Mouse (Mus musculus) hindbrain, embryonic 12.5 days (tissue): ENCODE measurements around the gene Gm5767. TPM values are rescaled to one million over a fixed set of nuclear protein-coding genes. Genes with fewer than 3 reads are reported as not detected.
"Not testable (repeated sequence)": the region's sequence is repeated elsewhere in the genome, so short reads cannot be mapped to it uniquely, and the experiment has no call there.

Experiments used
- ATAC-seq: fragments of 200-750 bp; cut with Nextera tagmentation; 2 replicates; pipeline ENCODE4 v1.8.0; 2017; ENCODE audit warnings: moderate TSS enrichment; ENCODE audit not compliant: low FRiP score
- H3K27ac ChIP-seq: fragments of 300-500 bp; sonication (generic); 2 replicates; pipeline ENCODE4 v1.5.1; 2016; ENCODE audit warnings: mild to moderate bottlenecking
- H3K27me3 ChIP-seq: fragments of 300-500 bp; sonication (generic); 2 replicates; pipeline ENCODE4 v1.6.1; 2016; ENCODE audit warnings: mild to moderate bottlenecking
- H3K36me3 ChIP-seq: fragments of 300-500 bp; sonication (generic); 2 replicates; pipeline ENCODE4 v1.6.1; 2016; ENCODE audit warnings: mild to moderate bottlenecking
- H3K4me1 ChIP-seq: fragments of 300-500 bp; sonication (generic); 2 replicates; pipeline ENCODE4 v1.6.1; 2016
- H3K4me2 ChIP-seq: fragments of 300-500 bp; sonication (generic); replicated peaks from 2 replicates; pipeline ENCODE4 v1.6.1; 2016; ENCODE audit warnings: mild to moderate bottlenecking
- H3K4me3 ChIP-seq: fragments of 300-500 bp; sonication (generic); 2 replicates; pipeline ENCODE4 v1.5.1; 2016; ENCODE audit warnings: mild to moderate bottlenecking
- H3K9ac ChIP-seq: fragments of 300-500 bp; sonication (generic); 2 replicates; pipeline ENCODE4 v1.6.1; 2016; ENCODE audit warnings: mild to moderate bottlenecking, moderate library complexity
- H3K9me3 ChIP-seq: fragments of 300-500 bp; sonication (generic); replicated peaks from 2 replicates; pipeline ENCODE4 v1.6.1; 2016; ENCODE audit warnings: mild to moderate bottlenecking
- WGBS: fragments of 180-500 bp; shearing (Covaris S2); methylation state at CpG from one replicate; pipeline ENCODE4 v1.1.7; 2016; 5-methylcytosine and 5-hydroxymethylcytosine counted together
- polyA plus RNA-seq: library from polyadenylated mRNA; unstranded; fragments of >200 nt; fragmentation: Nextera tagmentation; extraction: Ambion mirVana; gene quantifications from 2 replicates; pipeline ENCODE4 v1.2.1, GENCODE M21; 2016

Gene Gm5767
- polyA plus RNA-seq, 1 experiment from 2014 or later: not detected

DNA sequence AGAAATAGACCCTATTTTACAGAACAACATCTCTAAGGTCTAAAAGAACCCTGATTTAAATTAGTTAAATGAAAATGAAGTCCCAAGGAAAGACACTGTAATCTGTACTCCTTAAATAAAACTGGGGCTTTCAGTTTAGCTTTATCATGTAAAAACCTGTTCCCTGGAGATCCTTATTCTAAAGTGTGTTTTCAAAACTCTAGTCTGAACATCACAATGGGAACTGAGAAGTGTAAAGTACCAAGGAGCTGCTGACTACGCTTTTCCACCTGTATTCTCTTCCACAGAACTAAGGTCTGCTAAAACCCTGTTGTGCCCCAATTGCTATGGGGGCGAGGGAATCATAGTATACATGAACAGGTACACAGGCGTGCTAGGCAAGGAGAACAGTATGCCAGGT lies 43.5 kb downstream of the Gm5767 start:
- peaks cover 12% of the 10 kb centered on the region for H3K4me1 ChIP-seq
- H3K27me3 ChIP-seq: no peaks in the 10 kb centered on the region
- ATAC-seq: no peak
- H3K4me3 ChIP-seq: no peak overlapping the region
- no peaks in the 10 kb centered on the region for H3K9me3 ChIP-seq
- H3K4me2 ChIP-seq: no peak overlapping the region
- no peak overlapping the region for H3K9ac ChIP-seq
- H3K27ac ChIP-seq: no peak overlapping the region
- WGBS: 95% methylated on average over 3 of the region's 3 CpGs
- H3K36me3 ChIP-seq: no peaks in the 10 kb centered on the region

DNA sequence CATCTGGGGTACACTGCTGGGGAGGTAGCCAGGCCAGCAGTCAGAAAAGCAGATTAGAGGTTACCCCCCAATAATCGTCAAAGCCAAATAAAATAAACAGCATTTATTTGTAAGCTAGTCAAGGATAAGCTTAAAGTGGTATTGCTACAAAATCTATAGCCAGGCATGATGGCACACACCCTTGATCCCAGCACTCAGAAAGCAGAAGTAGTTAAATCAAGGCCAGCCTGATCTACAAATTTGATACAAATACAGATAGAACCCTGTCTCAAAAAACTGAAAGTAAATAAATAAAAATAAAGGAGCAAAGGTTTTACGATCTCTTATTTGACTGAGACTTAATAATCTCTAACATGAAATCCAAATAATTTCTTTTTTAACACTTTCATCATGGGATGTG lies 45.2 kb downstream of the Gm5767 start:
- Histone ChIP-seq H3K36me3 (no peaks in the 10 kb centered on the region), H3K27ac (no peak overlapping the region), H3K9me3 (no peaks in the 10 kb centered on the region), H3K4me1 (peaks cover 9% of the 10 kb centered on the region), H3K27me3 (no peaks in the 10 kb centered on the region), H3K9ac (no peak overlapping the region), H3K4me2 (no peak overlapping the region), H3K4me3 (no peak overlapping the region)
- ATAC-seq: no peak
- WGBS: 98% methylated on average over 2 of the region's 2 CpGs

DNA sequence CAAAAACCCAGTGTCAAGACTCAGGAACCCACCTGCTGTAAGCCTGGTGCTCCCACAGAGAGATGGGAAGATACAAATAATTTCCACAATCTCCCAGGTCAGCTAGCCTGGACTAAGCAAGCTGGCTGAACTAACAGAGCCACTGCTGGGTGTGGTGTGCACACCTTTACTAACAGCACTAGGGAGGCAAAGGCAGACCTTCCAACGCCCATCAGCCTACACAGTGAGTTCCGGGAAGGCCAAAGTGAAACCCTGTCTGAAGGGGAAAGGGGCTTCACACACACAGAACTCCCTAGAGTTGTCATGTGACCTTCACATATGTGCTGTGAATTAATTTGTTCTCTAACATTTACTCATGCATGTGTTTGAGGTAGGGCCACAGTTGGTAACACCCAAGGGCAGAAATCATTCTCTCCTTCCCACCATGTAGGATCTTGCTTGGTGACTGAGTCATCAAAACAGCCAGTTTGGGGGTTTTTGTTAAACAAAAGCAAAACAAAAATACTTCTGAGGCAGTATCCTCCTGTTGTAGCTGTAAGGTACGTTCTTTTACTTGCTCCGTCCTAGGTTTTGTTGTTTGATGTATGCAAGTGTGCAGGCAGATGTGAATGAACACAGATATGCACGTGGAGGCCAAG lies 47.7 kb downstream of the Gm5767 start:
- Histone ChIP-seq H3K27me3 (no peaks in the 10 kb centered on the region), H3K9ac (no peak overlapping the region), H3K36me3 (no peaks in the 10 kb centered on the region), H3K27ac (no peak overlapping the region), H3K4me1 (peaks cover 13% of the 10 kb centered on the region), H3K4me2 (no peak overlapping the region), H3K4me3 (no peak overlapping the region), H3K9me3 (no peaks in the 10 kb centered on the region)
- ATAC-seq: no peak
- WGBS: 85% methylated on average over 5 of the region's 5 CpGs

DNA sequence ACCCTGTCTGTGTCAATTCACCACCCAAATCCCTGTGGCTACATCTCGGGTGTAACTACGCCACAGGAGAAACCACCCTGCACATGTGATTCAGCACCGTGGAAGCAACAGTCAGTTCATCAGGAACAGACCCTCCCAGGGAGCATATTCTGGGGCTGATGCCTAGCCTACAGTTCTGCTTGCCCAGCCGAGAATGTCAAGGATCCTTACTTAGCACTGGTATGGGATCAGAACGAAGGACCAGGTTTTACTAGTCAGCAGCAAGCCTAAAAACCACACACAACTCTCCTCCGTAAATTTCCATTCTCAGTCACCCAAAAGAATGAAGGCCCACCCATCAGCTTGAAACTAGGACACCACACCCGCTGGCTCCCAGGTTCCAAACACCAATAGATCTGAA lies 51.1 kb downstream of the Gm5767 start:
- Histone ChIP-seq H3K9ac (no peak overlapping the region), H3K4me1 (peaks cover 34% of the 10 kb centered on the region), H3K4me2 (no peak overlapping the region), H3K36me3 (no peaks in the 10 kb centered on the region), H3K9me3 (no peaks in the 10 kb centered on the region), H3K4me3 (no peak overlapping the region), H3K27me3 (no peaks in the 10 kb centered on the region), H3K27ac (no peak overlapping the region)
- 88% methylated on average over 7 of the region's 7 CpGs for WGBS
- ATAC-seq: no peak

DNA sequence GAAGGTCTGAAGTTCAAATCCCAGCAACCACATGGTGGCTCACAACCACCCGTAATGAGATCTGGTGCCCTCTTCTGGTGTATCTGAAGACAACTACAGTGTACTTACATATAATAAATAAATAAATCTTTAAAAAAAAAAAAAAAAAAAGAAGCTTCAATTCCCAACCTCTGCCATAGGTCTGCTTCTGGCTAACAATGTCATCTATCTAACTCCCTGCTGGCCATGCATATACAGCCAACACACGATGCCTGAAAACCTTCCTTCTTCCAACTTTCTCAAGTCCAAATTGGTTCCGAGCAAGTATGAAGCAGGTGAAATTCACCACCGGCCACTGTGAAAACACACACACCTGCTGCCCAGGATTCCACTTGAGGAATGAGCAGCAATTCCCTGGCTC lies 51.9 kb downstream of the Gm5767 start:
- H3K9ac ChIP-seq, H3K36me3 ChIP-seq, H3K27me3 ChIP-seq, H3K4me3 ChIP-seq, ATAC-seq, H3K9me3 ChIP-seq, H3K4me2 ChIP-seq, H3K27ac ChIP-seq: not testable (repeated sequence)
- peaks cover 41% of the 10 kb centered on the region for H3K4me1 ChIP-seq
- 87% methylated on average over 3 of the region's 4 CpGs for WGBS

Other genes starting within 250 kb of the Gm5767 start
- 20.3 and 22.6 TPM in 2 replicates for gene Mettl22, start 210.0 kb upstream of the Gm5767 start, polyA plus RNA-seq
- 68.3 and 78.9 TPM in 2 replicates for gene Abat, start 167.3 kb upstream of the Gm5767 start, polyA plus RNA-seq
- gene Pmm2, start 43.1 kb upstream of the Gm5767 start, polyA plus RNA-seq: 49.6 and 51.0 TPM in 2 replicates
- 22.6 and 23.0 TPM in 2 replicates for gene Tmem186, start 43.1 kb upstream of the Gm5767 start, polyA plus RNA-seq
- gene Carhsp1, start 8.6 kb upstream of the Gm5767 start, polyA plus RNA-seq: 229 and 234 TPM in 2 replicates
- 32.1 and 34.9 TPM in 2 replicates for gene Usp7, start 111.5 kb downstream of the Gm5767 start, polyA plus RNA-seq
- gene 1810013L24Rik, start 149.3 kb downstream of the Gm5767 start, polyA plus RNA-seq: 45.1 and 45.9 TPM in 2 replicates